Mouse (Mus musculus): Measurements from ENCODE around the gene Auts2.

DNA sequence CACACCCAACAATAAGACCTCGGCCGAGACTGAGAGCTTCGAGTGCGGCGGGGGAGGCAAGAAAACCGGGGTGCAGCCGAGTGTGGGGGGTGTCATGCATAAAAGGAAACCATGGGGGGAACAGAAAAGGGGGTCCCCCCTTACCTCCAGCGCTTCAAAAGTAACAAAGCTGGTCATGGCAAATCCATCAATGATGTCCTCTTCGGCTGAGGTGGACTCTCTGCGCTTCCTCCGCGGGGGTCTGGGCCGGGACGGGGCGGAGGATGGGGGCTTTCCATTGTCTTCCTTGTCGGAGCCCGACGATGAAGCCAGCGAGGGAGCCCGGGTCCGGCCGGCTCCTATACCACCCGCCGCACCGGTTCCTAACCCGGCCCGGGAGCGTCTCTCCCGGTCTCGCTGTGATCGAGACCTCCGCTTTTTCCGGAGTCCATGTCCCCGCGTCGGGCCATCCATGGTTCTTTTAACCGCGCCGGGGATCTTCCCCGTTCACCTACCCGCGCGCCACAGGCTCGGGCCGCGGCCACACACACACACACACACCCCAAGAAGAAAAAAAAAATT is 1.7 kb downstream of the Auts2 start:
- TF ChIP-seq CTCF (IDR thresholded peaks at IDR 0.05; ENCODE audit: low read depth) (no peak), EP300 (IDR thresholded peaks at IDR 0.05; ENCODE audit: low read depth) (no peak)
